Mouse (Mus musculus): Measurements from ENCODE around the gene Six5.

Six5 gene

GRCm38 (mm10) chr7:19075723-19076585, 18.4 kb upstream of the Six5 start, which contains the start of gene Dmwd:
Dmwd (plus strand) TSS chr7:19076227.
- peak; percentile 89 to 94 for DNase-seq (ENCODE audit: low spot score in 2 of 2)

GRCm38 (mm10) chr7:19076586-19076991, 17.8 kb upstream of the Six5 start:
- no peak for DNase-seq (ENCODE audit: low spot score in 2 of 2)

DNA sequence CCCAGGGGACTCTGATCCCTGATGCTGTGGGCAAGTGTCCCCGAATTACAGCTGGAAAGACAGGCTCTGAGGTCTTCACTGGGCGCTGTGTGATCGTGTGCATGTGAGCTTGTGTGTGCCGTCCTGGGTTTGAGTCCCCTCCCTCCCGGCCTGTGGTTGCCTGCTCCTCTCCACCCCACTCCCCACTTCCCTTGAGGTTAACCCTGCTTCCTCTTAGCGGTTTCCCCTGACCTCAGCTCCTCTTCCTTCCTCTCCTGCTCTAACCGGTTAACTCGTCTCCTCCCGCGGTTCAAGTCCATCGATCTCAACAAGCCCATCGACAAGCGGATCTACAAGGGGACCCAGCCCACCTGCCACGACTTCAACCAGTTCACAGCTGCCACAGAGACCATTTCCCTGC, 16.6 kb upstream of the Six5 start:
- DNase-seq (ENCODE audit: low spot score in 2 of 2), result no peak

- DNase-seq (ENCODE audit: low spot score in 2 of 2), result no peak
These were observed 15.7 kb upstream of the Six5 start for GRCm38 (mm10) chr7:19078732-19079131.

DNA sequence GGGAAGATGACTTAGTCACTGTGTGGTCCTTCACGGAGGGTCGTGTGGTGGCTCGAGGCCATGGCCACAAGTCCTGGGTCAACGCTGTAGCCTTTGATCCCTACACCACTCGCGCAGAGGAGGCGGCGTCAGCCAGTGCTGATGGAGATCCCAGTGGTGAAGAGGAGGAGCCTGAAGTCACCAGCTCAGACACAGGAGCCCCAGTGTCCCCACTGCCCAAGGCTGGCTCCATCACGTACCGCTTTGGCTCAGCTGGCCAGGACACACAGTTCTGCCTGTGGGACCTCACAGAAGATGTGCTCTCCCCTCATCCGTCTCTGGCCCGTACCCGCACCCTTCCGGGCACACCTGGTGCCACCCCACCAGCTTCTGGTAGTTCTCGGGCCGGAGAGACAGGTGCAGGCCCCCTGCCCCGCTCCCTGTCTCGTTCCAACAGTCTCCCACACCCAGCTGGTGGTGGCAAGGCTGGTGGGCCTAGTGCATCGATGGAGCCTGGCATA, 13.9 kb upstream of the Six5 start:
- DNase-seq (ENCODE audit: low spot score in 2 of 2), result no peak

GRCm38 (mm10) chr7:19082171-19082570, 12.2 kb upstream of the Six5 start:
- DNase-seq (ENCODE audit: low spot score in 2 of 2), result no peak

- DNase-seq (ENCODE audit: low spot score in 2 of 2), result no peak
These were observed 11.3 kb upstream of the Six5 start for GRCm38 (mm10) chr7:19083096-19083495.

DNA sequence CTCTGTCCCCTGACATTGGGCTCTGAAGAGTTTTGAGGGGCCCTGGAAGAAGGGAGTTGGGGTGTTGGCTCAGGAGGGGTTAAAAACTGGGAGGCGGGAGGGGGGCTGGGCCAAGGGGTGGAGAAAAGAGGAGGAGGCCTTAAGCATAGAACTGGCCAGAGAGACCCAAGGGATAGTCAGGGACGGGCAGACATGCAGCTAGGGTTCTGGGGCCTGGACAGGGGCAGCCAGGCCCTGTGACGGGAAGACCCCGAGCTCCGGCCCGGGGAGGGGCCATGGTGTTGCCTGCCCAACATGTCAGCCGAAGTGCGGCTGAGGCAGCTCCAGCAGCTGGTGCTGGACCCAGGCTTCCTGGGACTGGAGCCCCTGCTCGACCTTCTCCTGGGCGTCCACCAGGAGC, 10.7 kb upstream of the Six5 start, which contains the start of gene Dmpk:
Dmpk (plus strand) TSS at position 149 of the 400 bp plus-strand sequence.
- DNase-seq (ENCODE audit: low spot score in 2 of 2), result no peak

GRCm38 (mm10) chr7:19084277-19084771, 10.1 kb upstream of the Six5 start:
- DNase-seq (ENCODE audit: low spot score in 2 of 2), result no peak

DNA sequence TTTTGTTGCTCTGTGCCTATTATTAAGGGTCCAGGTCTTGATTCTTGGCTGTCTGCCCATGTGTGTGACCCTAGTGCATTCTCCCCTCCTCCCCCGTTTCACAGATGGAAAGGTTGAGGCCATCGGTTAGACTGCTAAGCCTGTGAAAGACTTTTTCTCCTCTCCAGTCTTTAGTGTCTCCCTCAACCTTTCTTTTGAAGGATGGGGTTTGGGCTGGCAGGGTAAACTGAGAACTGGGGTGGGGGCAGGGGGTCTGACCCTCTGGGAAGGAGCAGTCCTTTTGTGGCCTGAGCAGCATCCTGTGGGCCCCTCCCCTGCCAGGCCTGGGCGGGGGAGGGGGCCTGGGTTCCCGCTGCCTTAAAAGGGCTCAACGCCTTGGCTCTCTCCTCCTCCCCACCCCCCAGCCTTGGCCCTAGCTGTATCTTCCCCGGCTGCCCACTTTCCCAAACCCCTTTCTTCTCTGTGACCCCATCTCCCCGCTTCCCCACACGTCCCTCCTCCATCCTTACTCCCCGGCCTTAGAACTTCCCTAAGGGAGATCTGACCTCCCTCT, 9.4 kb upstream of the Six5 start:
- DNase-seq (ENCODE audit: low spot score in 2 of 2), result no peak

DNA sequence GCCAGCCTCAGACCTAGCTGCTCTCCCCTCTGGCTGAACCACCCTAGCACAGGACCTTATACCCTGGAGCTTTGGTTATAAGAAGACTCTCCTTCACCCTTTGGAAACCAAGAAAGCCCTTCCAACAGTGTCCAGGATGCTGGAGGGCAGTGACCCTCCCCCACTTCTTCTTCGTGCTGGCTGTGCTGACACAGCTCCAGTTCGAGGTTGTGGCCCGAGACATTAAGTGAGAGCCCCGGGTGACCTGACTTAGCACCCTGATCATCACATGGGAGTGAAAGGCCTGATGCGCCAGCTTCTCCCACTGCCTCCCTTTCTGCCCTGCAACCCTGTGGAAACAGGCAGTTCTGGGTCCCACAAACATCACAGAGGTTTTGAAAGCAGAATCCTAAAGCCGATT, 8.9 kb upstream of the Six5 start:
- DNase-seq (ENCODE audit: low spot score in 2 of 2), result no peak

DNA sequence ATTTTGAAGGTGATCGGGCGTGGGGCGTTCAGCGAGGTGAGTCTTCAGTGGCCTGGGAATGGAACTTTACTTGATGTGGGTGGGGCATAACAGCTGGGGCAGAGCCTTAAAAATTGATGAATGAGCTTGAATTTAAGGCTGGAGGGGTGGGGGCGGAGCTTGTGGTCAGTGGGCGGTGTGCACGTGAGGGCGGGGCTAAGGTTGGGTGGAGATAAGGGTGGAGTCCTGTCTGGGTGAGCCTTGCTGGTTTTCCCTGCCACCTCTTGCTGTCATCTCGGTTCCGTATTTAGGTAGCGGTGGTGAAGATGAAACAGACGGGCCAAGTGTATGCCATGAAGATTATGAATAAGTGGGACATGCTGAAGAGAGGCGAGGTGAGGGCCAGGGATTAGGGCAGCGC, 8.4 kb upstream of the Six5 start:
- DNase-seq (ENCODE audit: low spot score in 2 of 2), result no peak

DNA sequence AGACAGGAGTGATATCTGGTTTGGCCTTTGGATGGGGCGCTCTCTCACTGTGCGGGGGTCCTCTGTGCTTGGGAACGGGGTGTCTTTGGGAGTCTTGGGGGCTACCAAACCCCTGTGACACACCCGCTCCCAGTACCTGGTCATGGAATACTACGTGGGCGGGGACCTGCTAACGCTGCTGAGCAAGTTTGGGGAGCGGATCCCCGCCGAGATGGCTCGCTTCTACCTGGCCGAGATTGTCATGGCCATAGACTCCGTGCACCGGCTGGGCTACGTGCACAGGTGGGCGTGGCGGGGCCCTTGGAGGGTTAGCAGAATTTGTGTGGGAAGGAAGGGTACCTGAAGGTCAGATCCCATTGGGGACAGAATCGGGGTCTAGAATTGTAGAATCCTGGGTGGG, 7.6 kb upstream of the Six5 start:
- no peak for DNase-seq (ENCODE audit: low spot score in 2 of 2)

DNA sequence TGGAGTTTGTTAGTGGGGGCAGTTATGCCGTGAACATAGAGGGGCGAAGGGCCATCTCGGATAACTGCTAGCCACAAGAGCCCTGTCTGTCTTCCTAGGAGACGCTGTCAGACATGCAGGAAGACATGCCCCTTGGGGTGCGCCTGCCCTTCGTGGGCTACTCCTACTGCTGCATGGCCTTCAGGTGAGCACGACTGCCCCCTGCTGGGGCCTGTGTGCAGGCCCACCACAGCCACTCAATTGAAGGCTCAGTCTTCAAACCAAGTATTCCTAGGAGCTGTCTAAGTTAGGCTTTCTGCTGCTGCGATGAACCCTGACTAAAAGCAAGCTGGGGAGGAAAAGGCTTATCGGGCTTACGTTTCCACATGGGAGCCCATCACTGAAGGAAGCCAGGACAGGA, 5.6 kb upstream of the Six5 start:
- peak in 1 of 2 experiments; percentile 60 for DNase-seq (ENCODE audit: low spot score in 2 of 2)

DNA sequence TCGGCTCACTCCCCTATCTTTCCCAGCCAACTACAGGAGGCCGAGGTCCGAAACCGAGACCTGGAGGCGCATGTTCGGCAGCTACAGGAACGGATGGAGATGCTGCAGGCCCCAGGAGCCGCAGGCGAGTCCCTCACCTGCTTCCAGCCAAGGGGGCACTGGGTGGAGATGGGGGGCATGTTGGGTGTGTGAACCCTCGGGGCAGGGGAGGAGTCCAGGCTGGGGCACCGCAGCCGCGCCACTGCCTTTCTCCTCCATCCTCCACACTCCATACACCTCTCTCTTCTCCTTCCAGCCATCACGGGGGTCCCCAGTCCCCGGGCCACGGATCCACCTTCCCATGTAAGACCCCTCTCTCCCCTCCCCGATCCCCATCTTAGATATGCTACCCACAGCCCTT, 2.5 kb upstream of the Six5 start:
- DNase-seq (ENCODE audit: low spot score in 2 of 2), result no peak

- peak in 1 of 2 experiments; percentile 46 for DNase-seq (ENCODE audit: low spot score in 2 of 2)
These were observed 1.8 kb upstream of the Six5 start for GRCm38 (mm10) chr7:19092381-19093173.

- peak; percentile 63 to 85 for DNase-seq (ENCODE audit: low spot score in 2 of 2)
These were observed 1.2 kb upstream of the Six5 start for GRCm38 (mm10) chr7:19093174-19093521.

GRCm38 (mm10) chr7:19093537-19094385, 633 bp upstream of the Six5 start:
- DNase-seq (ENCODE audit: low spot score in 2 of 2), result peak; percentile 74 to 83

DNA sequence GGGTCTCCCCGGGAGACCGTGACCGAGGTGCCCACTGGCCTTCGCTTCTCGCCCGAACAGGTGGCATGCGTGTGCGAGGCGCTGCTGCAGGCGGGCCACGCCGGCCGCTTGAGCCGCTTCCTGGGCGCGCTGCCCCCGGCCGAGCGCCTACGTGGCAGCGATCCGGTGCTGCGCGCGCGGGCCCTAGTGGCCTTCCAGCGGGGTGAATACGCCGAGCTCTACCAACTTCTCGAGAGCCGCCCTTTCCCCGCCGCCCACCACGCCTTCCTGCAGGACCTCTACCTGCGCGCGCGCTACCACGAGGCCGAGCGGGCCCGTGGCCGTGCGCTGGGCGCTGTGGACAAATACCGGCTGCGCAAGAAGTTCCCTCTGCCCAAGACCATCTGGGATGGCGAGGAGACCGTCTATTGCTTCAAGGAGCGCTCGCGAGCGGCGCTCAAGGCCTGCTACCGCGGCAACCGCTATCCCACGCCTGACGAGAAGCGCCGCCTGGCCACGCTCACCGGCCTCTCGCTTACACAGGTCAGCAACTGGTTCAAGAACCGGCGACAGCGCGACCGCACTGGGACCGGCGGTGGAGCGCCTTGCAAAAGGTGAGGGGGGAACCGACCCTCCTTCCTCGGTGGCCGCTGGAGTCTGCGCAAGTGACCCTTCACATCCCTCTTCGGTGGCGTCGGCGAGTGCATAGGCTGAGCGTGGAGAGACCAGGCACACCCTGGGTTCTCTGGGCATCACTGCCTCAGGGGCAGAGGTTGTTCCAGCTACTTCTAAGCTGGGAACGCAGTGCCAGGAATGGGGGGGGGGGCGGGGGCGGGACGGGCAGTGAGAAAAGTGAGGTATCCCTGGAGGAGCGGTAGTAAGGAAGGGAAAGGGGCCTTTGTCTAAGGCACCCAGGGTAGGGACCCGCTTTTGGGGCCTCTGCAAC, 694 bp downstream of the Six5 start:
- DNase-seq (ENCODE audit: low spot score in 2 of 2), result peak in 1 of 2 experiments; percentile 47

DNA sequence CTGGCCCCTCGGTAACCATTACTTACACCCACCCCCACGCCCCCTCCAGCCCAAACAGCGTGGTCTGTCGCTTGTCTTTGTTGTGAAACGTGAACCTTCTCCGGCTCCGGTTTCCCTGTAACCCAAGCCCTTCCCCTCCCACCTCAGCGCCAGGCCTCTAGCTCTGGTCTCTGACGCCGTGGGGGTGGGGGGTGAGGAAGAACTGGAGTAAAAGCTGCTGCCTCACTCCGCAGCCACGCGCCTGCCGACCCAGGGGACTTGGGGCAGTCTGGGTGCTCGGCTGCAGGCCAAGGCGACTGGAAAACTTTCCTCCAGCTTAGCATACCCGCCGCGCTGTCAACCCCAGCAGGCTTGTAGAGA, 1.3 kb downstream of the Six5 start:
- peak in 1 of 2 experiments; percentile 31 for DNase-seq (ENCODE audit: low spot score in 2 of 2)

All from cerebellum, postnatal 4 days (tissue).